Mouse (Mus musculus) central nervous system, embryonic 11.5 days (tissue): ENCODE results near the gene Nkx2-9. TPM values are rescaled to one million over a fixed set of nuclear protein-coding genes. Genes with fewer than 3 reads are reported as not detected.

Source experiments
- polyA plus RNA-seq: library from polyadenylated mRNA; depleted of rRNA; stranded (reverse); fragments of >200 nt; gene quantifications from 2 replicates; pipeline ENCODE4 v1.2.3, GENCODE M21; 2012; rRNA removed

The Nkx2-9 gene
- polyA plus RNA-seq: 1.1 and 4.2 TPM in 2 replicates

DNA sequence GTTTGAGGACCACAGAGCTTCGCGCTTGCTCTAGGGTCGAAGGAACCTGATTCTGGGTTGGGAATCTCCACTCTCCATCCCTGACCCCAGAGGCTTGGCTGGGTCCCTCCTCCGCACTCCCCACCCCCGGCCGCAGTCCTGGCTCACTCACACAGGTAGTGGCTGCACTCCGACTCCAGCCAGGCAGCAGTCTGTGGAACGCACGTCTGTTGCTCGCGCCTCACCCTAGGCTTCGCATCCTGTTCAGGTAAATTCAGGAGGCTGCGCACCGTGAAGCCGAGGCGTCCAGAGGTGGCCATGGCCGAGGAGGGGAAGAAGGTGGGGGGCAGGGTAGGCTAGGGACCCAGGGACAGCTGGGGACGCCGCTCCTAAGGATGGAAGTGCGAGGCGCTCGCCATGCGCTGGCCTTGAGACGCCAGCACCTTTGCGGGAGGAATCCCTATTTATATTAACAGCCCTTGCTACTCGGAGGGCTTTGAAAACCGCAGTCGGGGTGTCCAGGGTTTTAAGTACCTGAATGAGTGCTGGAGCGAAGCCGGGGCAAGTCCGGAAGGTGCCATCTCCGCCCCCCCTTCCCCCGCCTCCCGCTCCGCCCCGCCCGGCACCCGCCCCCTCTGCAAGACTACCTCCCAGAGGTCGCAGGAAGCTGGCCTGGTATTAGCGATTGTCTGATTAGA, at the start of gene Nkx2-9:
Gene Nkx2-9 (minus strand): TSS at position 524 of the 677 bp plus-strand sequence.

Other genes starting within 250 kb of the Nkx2-9 start
- 11.3 and 17.9 TPM in 2 replicates for gene Nkx2-1, start 76.4 kb downstream of the Nkx2-9 start, polyA plus RNA-seq
- gene Pax9, start 78.5 kb upstream of the Nkx2-9 start, polyA plus RNA-seq: 0.29 and 9.0 TPM in 2 replicates